Mouse (Mus musculus): ENCODE measurements around the gene Omd. TPM values are rescaled to one million over a fixed set of nuclear protein-coding genes. Genes with fewer than 3 reads are reported as not detected.
"Not testable (repeated sequence)": the region's sequence is repeated elsewhere in the genome, so short reads cannot be mapped to it uniquely, and the experiment has no call there.

The Omd gene
- total RNA-seq (2021): 1 to 10 TPM; 4.1 to 4.4 TPM
- long read RNA-seq, experiment 1, partial matches to known transcripts: 0 of 4 reads
- long read RNA-seq, experiment 1, other reads (novel, unspliced or antisense): 0 of 4 reads
- long read RNA-seq, experiment 2: 0 reads

- DNase-seq: no peak
Measured at GRCm38 (mm10) chr13:49581541-49582530, at the start of gene Omd. Omd (plus strand) TSS chr13:49582462.

- DNase-seq: peak; percentile 19 to 33
Measured at GRCm38 (mm10) chr13:49536946-49537345, 45.3 kb upstream of the Omd start.

GRCm38 (mm10) chr13:49538693-49539092 lies 43.6 kb upstream of the Omd start:
- DNase-seq: no peak

GRCm38 (mm10) chr13:49544279-49544678 lies 38.0 kb upstream of the Omd start, which contains the start of gene Aspn:
Aspn (plus strand) TSS chr13:49544443.
- DNase-seq: no peak

- no peak for DNase-seq
Measured at GRCm38 (mm10) chr13:49545646-49546045, 36.6 kb upstream of the Omd start.

- DNase-seq: no peak
Measured at GRCm38 (mm10) chr13:49546517-49546916, 35.7 kb upstream of the Omd start.

GRCm38 (mm10) chr13:49547563-49548150 lies 34.6 kb upstream of the Omd start:
- no peak for DNase-seq

GRCm38 (mm10) chr13:49549616-49550015 lies 32.6 kb upstream of the Omd start:
- peak in 1 of 2 experiments; percentile 13 for DNase-seq

- DNase-seq: no peak
Measured at GRCm38 (mm10) chr13:49554519-49554918, 27.7 kb upstream of the Omd start.

- peak in 1 of 2 experiments; percentile 12 for DNase-seq
Measured at GRCm38 (mm10) chr13:49556203-49556602, 26.1 kb upstream of the Omd start.

GRCm38 (mm10) chr13:49556924-49557323 lies 25.3 kb upstream of the Omd start:
- no peak for DNase-seq

- peak; percentile 49 to 62 for DNase-seq
Measured at GRCm38 (mm10) chr13:49559185-49559584, 23.1 kb upstream of the Omd start.

- no peak for DNase-seq
Measured at GRCm38 (mm10) chr13:49560886-49561285, 21.4 kb upstream of the Omd start.

- DNase-seq: no peak
Measured at GRCm38 (mm10) chr13:49564347-49564746, 17.9 kb upstream of the Omd start.

- no peak for DNase-seq
Measured at GRCm38 (mm10) chr13:49570371-49570770, 11.9 kb upstream of the Omd start.

- DNase-seq: no peak
Measured at GRCm38 (mm10) chr13:49571418-49571817, 10.8 kb upstream of the Omd start.

- no peak for DNase-seq
Measured at GRCm38 (mm10) chr13:49583859-49584258, 1.6 kb downstream of the Omd start.

GRCm38 (mm10) chr13:49584307-49585005 lies 2.2 kb downstream of the Omd start:
- no peak for DNase-seq

- no peak for DNase-seq
Measured at GRCm38 (mm10) chr13:49586062-49586461, 3.8 kb downstream of the Omd start.

- DNase-seq: not testable (repeated sequence)
Measured at GRCm38 (mm10) chr13:49602541-49602940, 20.3 kb downstream of the Omd start.

GRCm38 (mm10) chr13:49603603-49604002 lies 21.3 kb downstream of the Omd start:
- no peak for DNase-seq

- peak in 1 of 2 experiments; percentile 3 for DNase-seq
Measured at GRCm38 (mm10) chr13:49607714-49608113, 25.5 kb downstream of the Omd start, which contains the start of gene Ogn. Ogn (plus strand) TSS chr13:49608046.

Measured in adrenal gland, postnatal 36 days (tissue).